Mouse (Mus musculus) CH12.LX (cell line): ENCODE measurements around the gene Bloc1s6.

ENCODE experiments used
- CHD1 ChIP-seq: IDR thresholded peaks from 2 replicates; pipeline ENCODE4 v1.6.1; 2012; ENCODE audit warnings: low read depth, low read length, improper control_type of control experiment, inconsistent platforms
- CTCF ChIP-seq, 2 experiments: IDR thresholded peaks in 1 of 2; conservative IDR thresholded peaks in 1 of 2; 2 replicates each; pipeline ENCODE4 v1.5.1; 2011 to 2012; ENCODE audit warnings: low read depth in 2 of 2, low read length in 2 of 2, improper control_type of control experiment in 1 of 2, inconsistent platforms in 1 of 2, mild to moderate bottlenecking in 1 of 2, moderate library complexity in 1 of 2
- E2F4 ChIP-seq: IDR thresholded peaks from 2 replicates; pipeline ENCODE4 v1.6.1; 2011; ENCODE audit warnings: low read depth, low read length, improper control_type of control experiment; ENCODE audit not compliant: insufficient replicate concordance
- EP300 ChIP-seq: IDR thresholded peaks from 2 replicates; pipeline ENCODE4 v1.6.1; 2011; ENCODE audit warnings: low read length, improper control_type of control experiment
- JUND ChIP-seq: conservative IDR thresholded peaks from 2 replicates; pipeline ENCODE4 v1.6.1; 2011; ENCODE audit warnings: low read depth, low read length, improper control_type of control experiment

- no peak for TF ChIP-seq E2F4
- no peak for TF ChIP-seq CTCF (conservative IDR thresholded peaks at IDR 0.05 in 1 of 2, IDR thresholded peaks at IDR 0.05 in 1 of 2; ENCODE audit: low read depth in 2 of 2, low read length in 2 of 2)
- TF ChIP-seq CHD1 = no peak
- no peak for TF ChIP-seq JUND
- no peak for TF ChIP-seq EP300
Measured at GRCm38 (mm10) chr2:122776823-122777222, 38.5 kb downstream of the Bloc1s6 start.
